Mouse (Mus musculus): ENCODE results near the gene Abca6. TPM values are rescaled to one million over a fixed set of nuclear protein-coding genes. Genes with fewer than 3 reads are reported as not detected.

The Abca6 gene
- polyA plus RNA-seq, 1 experiment from 2014 or later, result 0.24 TPM

DNA sequence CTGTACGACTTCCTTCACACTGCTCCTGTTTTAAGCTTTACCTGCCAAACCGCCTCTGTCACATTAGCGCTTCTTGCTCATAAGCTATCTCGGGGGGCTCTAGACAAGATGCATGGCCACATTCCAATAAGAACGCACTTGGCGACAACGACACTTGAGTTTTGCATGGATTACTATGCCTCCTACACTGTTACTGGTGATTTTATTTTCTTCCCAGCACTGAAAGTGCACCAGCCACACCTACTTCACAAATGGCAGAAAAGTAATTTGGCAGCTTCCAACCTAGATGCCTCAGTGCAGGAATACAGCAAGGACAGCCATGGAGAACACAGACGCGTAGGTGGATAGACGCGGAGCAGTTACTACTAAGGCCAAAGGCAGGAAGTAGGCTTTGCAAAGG is 95.6 kb downstream of the Abca6 start:
- Histone ChIP-seq H3K27me3 (ENCODE audit: insufficient read depth, low read length) (no peaks in the 10 kb centered on the region), H3K27ac (ENCODE audit: low read length) (no peak overlapping the region)
- 94% methylated on average over 11 of the region's 11 CpGs for WGBS

DNA sequence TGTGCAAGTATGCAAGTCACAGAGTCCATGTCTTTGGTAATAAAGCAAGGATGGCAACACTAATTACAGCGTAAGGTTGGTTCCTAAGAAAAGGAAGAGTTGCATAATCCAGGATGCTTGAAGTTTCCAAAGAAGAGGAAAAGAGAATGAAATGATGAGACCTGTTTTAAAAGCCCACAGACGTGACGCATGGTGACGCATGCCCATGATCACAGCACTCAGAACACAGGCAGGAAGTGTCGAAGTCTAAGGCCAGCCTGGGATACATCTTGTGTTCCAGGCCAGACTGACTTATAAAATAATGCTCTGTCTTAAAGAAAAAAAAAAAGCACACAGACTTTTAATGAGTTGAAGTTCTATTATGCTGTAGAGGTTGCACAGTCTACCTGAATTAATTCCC is 103.9 kb downstream of the Abca6 start:
- H3K4me2 ChIP-seq (replicated peaks; ENCODE audit: low read depth, low read length), result no peak overlapping the region
- no peaks in the 10 kb centered on the region for H3K36me3 ChIP-seq (ENCODE audit: insufficient read depth, low read length)
- H3K9ac ChIP-seq (replicated peaks; ENCODE audit: low read length), result no peak overlapping the region
- H3K27me3 ChIP-seq (ENCODE audit: insufficient read depth, low read length), result no peaks in the 10 kb centered on the region
- H3K27ac ChIP-seq (ENCODE audit: low read length), result no peak overlapping the region
- WGBS, result 92% methylated on average over 5 of the region's 5 CpGs
- ATAC-seq (ENCODE audit: low FRiP score, low TSS enrichment), result no peak
- H3K4me1 ChIP-seq (ENCODE audit: insufficient read depth, low read length), result no peaks in the 10 kb centered on the region
- H3K4me3 ChIP-seq (ENCODE audit: low read length), result no peak overlapping the region
- H3K9me3 ChIP-seq (ENCODE audit: low read length), result no peaks in the 10 kb centered on the region; the same call in 1 of the 2 replicates

More for the DNA sequence above, 95.6 kb downstream of the Abca6 start:
- no peaks in the 10 kb centered on the region for H3K9me3 ChIP-seq (ENCODE audit: low read length)
- H3K9ac ChIP-seq (replicated peaks; ENCODE audit: low read length), result no peak overlapping the region
- H3K4me3 ChIP-seq (ENCODE audit: low read length), result no peak overlapping the region
- no peaks in the 10 kb centered on the region for H3K4me1 ChIP-seq (ENCODE audit: insufficient read depth, low read length)
- no peak for ATAC-seq (ENCODE audit: low FRiP score, low TSS enrichment)
- H3K4me2 ChIP-seq (replicated peaks; ENCODE audit: low read depth, low read length), result no peak overlapping the region
- H3K36me3 ChIP-seq (ENCODE audit: insufficient read depth, low read length), result no peaks in the 10 kb centered on the region

DNA sequence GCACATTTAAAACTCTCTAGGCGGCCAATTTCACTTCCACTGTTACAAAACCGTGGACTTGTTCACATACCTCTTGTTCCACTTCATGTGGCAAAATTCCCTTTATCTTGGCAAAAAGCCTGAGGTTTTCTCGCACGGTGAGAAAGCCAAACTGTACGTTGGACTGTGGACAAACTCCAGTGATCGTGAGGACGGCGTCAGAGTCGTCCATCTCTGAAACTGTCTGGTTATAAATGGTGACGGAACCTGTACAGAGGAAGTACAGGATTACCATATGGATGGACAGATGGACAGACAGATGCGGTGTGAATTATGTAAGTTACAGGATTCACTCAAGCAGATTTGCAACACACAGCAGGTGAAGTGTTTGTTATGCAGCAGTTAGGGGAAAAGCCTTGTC is 106.2 kb downstream of the Abca6 start:
- no peak overlapping the region for H3K4me2 ChIP-seq (replicated peaks; ENCODE audit: low read depth, low read length)
- H3K36me3 ChIP-seq (ENCODE audit: insufficient read depth, low read length), result no peaks in the 10 kb centered on the region
- ATAC-seq (ENCODE audit: low FRiP score, low TSS enrichment), result no peak
- 80% methylated on average over 11 of the region's 11 CpGs for WGBS
- H3K27me3 ChIP-seq (ENCODE audit: insufficient read depth, low read length), result no peaks in the 10 kb centered on the region
- H3K9ac ChIP-seq (replicated peaks; ENCODE audit: low read length), result no peak overlapping the region
- no peak overlapping the region for H3K4me3 ChIP-seq (ENCODE audit: low read length)
- H3K27ac ChIP-seq (ENCODE audit: low read length), result no peak overlapping the region
- H3K4me1 ChIP-seq (ENCODE audit: insufficient read depth, low read length), result no peaks in the 10 kb centered on the region
- no peaks in the 10 kb centered on the region; the same call in 1 of the 2 replicates for H3K9me3 ChIP-seq (ENCODE audit: low read length)

DNA sequence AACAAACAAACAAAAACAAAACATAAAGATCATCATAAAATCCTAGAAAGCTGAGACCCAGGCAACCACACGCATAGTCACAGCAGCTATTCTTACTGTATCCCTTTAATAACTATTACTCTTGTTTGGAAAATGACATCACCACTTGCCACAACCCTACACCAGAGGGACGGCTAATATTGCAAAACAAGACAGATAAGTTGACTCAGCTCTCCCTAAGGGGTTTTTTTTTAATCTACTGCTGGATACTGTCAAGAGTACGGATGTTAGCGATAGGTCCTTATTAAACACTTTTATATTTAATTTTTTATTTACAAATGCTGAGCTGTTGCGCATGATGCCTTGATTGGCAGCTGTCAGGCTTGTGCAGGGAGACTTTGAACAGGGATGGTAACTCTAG is 120.8 kb downstream of the Abca6 start:
- no peak overlapping the region for H3K4me2 ChIP-seq (replicated peaks; ENCODE audit: low read depth, low read length)
- H3K9ac ChIP-seq (replicated peaks; ENCODE audit: low read length), result no peak overlapping the region
- no peaks in the 10 kb centered on the region for H3K27me3 ChIP-seq (ENCODE audit: insufficient read depth, low read length)
- no peaks in the 10 kb centered on the region for H3K36me3 ChIP-seq (ENCODE audit: insufficient read depth, low read length)
- no peak overlapping the region for H3K4me3 ChIP-seq (ENCODE audit: low read length)
- no peak overlapping the region for H3K27ac ChIP-seq (ENCODE audit: low read length)
- no peaks in the 10 kb centered on the region for H3K9me3 ChIP-seq (ENCODE audit: low read length)
- H3K4me1 ChIP-seq (ENCODE audit: insufficient read depth, low read length), result no peaks in the 10 kb centered on the region
- ATAC-seq (ENCODE audit: low FRiP score, low TSS enrichment), result no peak
- 77% methylated on average over 5 of the region's 5 CpGs for WGBS

Other genes with a start within 250 kb of the Abca6 start
- 0.26 and 0.62 TPM in 2 replicates for gene Abca8a, start 155.8 kb downstream of the Abca6 start, polyA plus RNA-seq (2015; fragmentation: Nextera tagmentation; extraction: Ambion mirVana)
- gene Abca9, start 83.6 kb downstream of the Abca6 start, polyA plus RNA-seq (2015; fragmentation: Nextera tagmentation; extraction: Ambion mirVana), result 1.0 and 1.1 TPM in 2 replicates
- 3.3 and 3.5 TPM in 2 replicates for gene Abca5, start 85.9 kb upstream of the Abca6 start, polyA plus RNA-seq (2015; fragmentation: Nextera tagmentation; extraction: Ambion mirVana)
- gene Map2k6, start 147.3 kb upstream of the Abca6 start, polyA plus RNA-seq (2015; fragmentation: Nextera tagmentation; extraction: Ambion mirVana), result 23.2 and 23.8 TPM in 2 replicates